Mouse (Mus musculus) layer of hippocampus, postnatal 14 days (tissue): ENCODE data around the gene Gnai3. TPM values are rescaled to one million over a fixed set of nuclear protein-coding genes. Genes with fewer than 3 reads are reported as not detected.

ENCODE experiments used
- DNase-seq, 2 experiments: peaks; one replicate each; pipeline ENCODE4 v3.0.0; 2021 to 2022; ENCODE audit warnings: low spot score in 2 of 2, mixed read lengths in 1 of 2
- total RNA-seq, 2 experiments: library from RNA; stranded (reverse); gene quantifications; 2 replicates each; pipeline ENCODE4 v1.2.3; 2021

Gene Gnai3
- total RNA-seq, 2 experiments from 2014 or later, result 38.1 to 44.4 TPM

GRCm38 (mm10) chr3:108113591-108114289 lies 32.2 kb downstream of the Gnai3 start:
- no peak for DNase-seq

- no peak for DNase-seq
Observed at GRCm38 (mm10) chr3:108112666-108113065, 33.3 kb downstream of the Gnai3 start.

GRCm38 (mm10) chr3:108112246-108112645 lies 33.7 kb downstream of the Gnai3 start:
- no peak for DNase-seq

- DNase-seq, result no peak
Observed at GRCm38 (mm10) chr3:108111320-108111719, 34.6 kb downstream of the Gnai3 start.

GRCm38 (mm10) chr3:108105281-108105680 lies 40.7 kb downstream of the Gnai3 start:
- no peak for DNase-seq

GRCm38 (mm10) chr3:108102075-108102474 lies 43.9 kb downstream of the Gnai3 start:
- no peak for DNase-seq

- DNase-seq, result no peak
Observed at GRCm38 (mm10) chr3:108101594-108101993, 44.4 kb downstream of the Gnai3 start.

- DNase-seq, result no peak
Observed at GRCm38 (mm10) chr3:108098316-108098715, 47.6 kb downstream of the Gnai3 start.

GRCm38 (mm10) chr3:108097656-108098055 lies 48.3 kb downstream of the Gnai3 start:
- DNase-seq, result no peak

GRCm38 (mm10) chr3:108096726-108097125 lies 49.2 kb downstream of the Gnai3 start:
- DNase-seq, result no peak

GRCm38 (mm10) chr3:108096226-108096625 lies 49.7 kb downstream of the Gnai3 start:
- DNase-seq, result no peak

- no peak for DNase-seq
Observed at GRCm38 (mm10) chr3:108094976-108095760, 50.8 kb downstream of the Gnai3 start.

- no peak for DNase-seq
Observed at GRCm38 (mm10) chr3:108094146-108094545, 51.8 kb downstream of the Gnai3 start.

- DNase-seq, result no peak
Observed at GRCm38 (mm10) chr3:108093306-108093705, 52.6 kb downstream of the Gnai3 start.

- DNase-seq, result no peak
Observed at GRCm38 (mm10) chr3:108092536-108093115, 53.3 kb downstream of the Gnai3 start, which contains the start of gene Gnat2. Gnat2 (plus strand) TSS chr3:108092789.

GRCm38 (mm10) chr3:108092030-108092429 lies 53.9 kb downstream of the Gnai3 start:
- DNase-seq, result no peak

GRCm38 (mm10) chr3:108090561-108090960 lies 55.4 kb downstream of the Gnai3 start:
- DNase-seq, result no peak

- DNase-seq, result no peak
Observed at GRCm38 (mm10) chr3:108089916-108090315, 56.0 kb downstream of the Gnai3 start.

GRCm38 (mm10) chr3:108088842-108089380 lies 57.0 kb downstream of the Gnai3 start:
- no peak for DNase-seq

GRCm38 (mm10) chr3:108087329-108087728 lies 58.6 kb downstream of the Gnai3 start:
- DNase-seq, result no peak

GRCm38 (mm10) chr3:108086470-108086979 lies 59.4 kb downstream of the Gnai3 start, which contains the start of gene Ampd2:
Ampd2 (minus strand) TSS chr3:108086651.
- DNase-seq, result no peak
